Mouse (Mus musculus) ES-E14 (cell line): ENCODE data around the gene Rims1. TPM values are rescaled to one million over a fixed set of nuclear protein-coding genes. Genes with fewer than 3 reads are reported as not detected.

Source experiments
- DNase-seq: peaks from one replicate; pipeline ENCODE4 v3.0.0-alpha.2; 2013; ENCODE audit warnings: low read depth, low spot score
- H3K27ac ChIP-seq: 2 replicates; pipeline ENCODE4 v1.5.1; 2012; ENCODE audit warnings: low read depth, mild to moderate bottlenecking, low read length, moderate library complexity, mixed read lengths; ENCODE audit not compliant: poor library complexity, insufficient read depth, severe bottlenecking
- H3K36me3 ChIP-seq: 2 replicates; pipeline ENCODE4 v1.6.1; 2012; ENCODE audit warnings: mild to moderate bottlenecking, low read length, moderate library complexity, mixed read lengths; ENCODE audit not compliant: control insufficient read depth, poor library complexity, insufficient read depth, severe bottlenecking
- H3K4me1 ChIP-seq, 2 experiments: fragments of 150-350 bp in 1 of 2; sonication (generic) in 1 of 2; 2 replicates each; pipeline ENCODE4 v1.6.1; 2012; ENCODE audit warnings: low read length in 2 of 2, mild to moderate bottlenecking in 1 of 2, mixed read lengths in 1 of 2; ENCODE audit not compliant: control insufficient read depth in 2 of 2, insufficient read depth in 2 of 2, poor library complexity in 1 of 2
- H3K4me3 ChIP-seq, 2 experiments: fragments of 150-350 bp in 1 of 2; sonication (generic) in 1 of 2; 2 replicates each; pipeline ENCODE4 v1.5.1; 2012; ENCODE audit warnings: low read length in 2 of 2, low read depth in 1 of 2, mild to moderate bottlenecking in 1 of 2, mixed read lengths in 1 of 2; ENCODE audit not compliant: insufficient read depth in 1 of 2, poor library complexity in 1 of 2, severe bottlenecking in 1 of 2
- H3K9ac ChIP-seq: 2 replicates; pipeline ENCODE4 v1.6.1; 2012; ENCODE audit warnings: low read depth, mild to moderate bottlenecking, low read length, mixed read lengths; ENCODE audit not compliant: poor library complexity, insufficient read depth, severe bottlenecking
- H3K9me3 ChIP-seq: fragments of 150-350 bp; sonication (generic); 2 replicates; pipeline ENCODE4 v1.6.1; 2012; ENCODE audit warnings: low read depth, mild to moderate bottlenecking, low read length; ENCODE audit not compliant: control insufficient read depth, insufficient read depth
- CHD2 ChIP-seq: IDR thresholded peaks from 2 replicates; pipeline ENCODE4 v1.6.1; 2014; ENCODE audit warnings: mild to moderate bottlenecking, low read depth, low read length, inconsistent platforms
- HCFC1 ChIP-seq: IDR thresholded peaks from 2 replicates; pipeline ENCODE4 v1.6.1; 2012; ENCODE audit warnings: low read length, inconsistent platforms, borderline replicate concordance; ENCODE audit not compliant: insufficient read depth
- MAFK ChIP-seq: IDR thresholded peaks from 2 replicates; pipeline ENCODE4 v1.6.1; 2014; ENCODE audit warnings: mild to moderate bottlenecking, low read depth, low read length, inconsistent platforms; ENCODE audit not compliant: insufficient read depth
- ZC3H11A ChIP-seq: IDR thresholded peaks from 2 replicates; pipeline ENCODE4 v1.6.1; 2012; ENCODE audit warnings: low read depth, mild to moderate bottlenecking, inconsistent platforms, low read length, borderline replicate concordance
- ZNF384 ChIP-seq: IDR thresholded peaks from 2 replicates; pipeline ENCODE4 v1.6.1; 2012; ENCODE audit warnings: low read depth, low read length, inconsistent platforms
- in situ Hi-C, 2 experiments: fragments of 600-800 bp; cut with MboI; formaldehyde crosslinking; loops; one replicate each; pipeline ENCODE4 v1.15.1; 2025; ENCODE audit warnings: low sequenced_read_pairs in 2 of 2, inconsistent platforms in 1 of 2; ENCODE audit not compliant: unreplicated experiment in 2 of 2
- total RNA-seq: library from RNA; depleted of rRNA; stranded (reverse); fragments of 300-350 nt; gene quantifications from 2 replicates; pipeline ENCODE4 v1.2.3, GENCODE M21; 2012

The Rims1 gene
- total RNA-seq, 1 experiment = 1.4 TPM

DNA sequence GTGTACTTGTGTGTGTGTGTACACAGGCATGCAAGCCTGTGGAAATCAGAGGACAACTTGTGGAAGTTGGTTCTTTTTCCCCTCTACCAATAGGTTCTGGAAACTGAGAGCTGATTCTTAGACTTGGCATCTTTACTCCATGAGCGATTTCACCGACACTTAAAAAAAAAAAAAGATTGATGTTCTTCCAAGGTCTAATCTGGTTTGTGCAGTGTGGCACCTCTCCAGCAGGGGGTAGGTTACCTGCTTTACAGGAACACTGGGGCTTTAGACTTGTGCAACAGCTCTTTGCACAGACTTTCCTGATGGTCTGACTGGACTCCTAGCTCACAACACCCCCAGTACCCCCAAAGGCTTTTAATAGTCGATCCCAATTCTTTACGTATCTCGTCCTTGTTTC, 428.1 kb downstream of the Rims1 start:
- no peak for DNase-seq
- peak; percentile 71 for TF ChIP-seq ZNF384
- no peak for TF ChIP-seq CHD2
- H3K27ac ChIP-seq = peak overlapping the region; percentile 69; the same call in 1 of the 2 replicates

DNA sequence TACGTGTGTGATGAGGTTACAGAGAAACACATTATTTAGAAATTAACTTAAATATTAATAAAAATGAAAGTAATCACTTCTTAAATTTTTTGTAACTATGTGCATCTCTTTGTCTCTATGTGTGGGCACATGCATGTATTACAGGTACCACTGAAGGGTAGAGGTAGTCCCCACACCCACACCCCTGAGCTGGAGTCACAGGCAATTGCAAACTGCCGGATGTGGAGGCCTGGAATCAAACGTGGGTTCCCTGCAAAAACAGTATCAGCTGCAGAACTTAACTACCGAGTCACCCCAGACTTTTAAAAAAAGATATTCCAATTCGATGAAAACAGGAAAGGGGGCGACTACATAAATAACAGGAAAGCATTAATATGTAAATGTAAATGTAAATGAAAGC, 428.7 kb downstream of the Rims1 start:
- TF ChIP-seq ZNF384 (no peak), ZC3H11A (no peak), MAFK (no peak)
- Histone ChIP-seq H3K36me3 (no peaks in the 10 kb centered on the region), H3K4me1 (peaks cover 3 to 5% of the 10 kb centered on the region in 2 experiments; a peak in 2 of 4 replicates), H3K4me3 (no peak overlapping the region), H3K9me3 (no peaks in the 10 kb centered on the region), H3K27ac (no peak overlapping the region), H3K9ac (no peak overlapping the region)
- no peak for DNase-seq
- in situ Hi-C loops = no loop called here

More for the DNA sequence above, 428.1 kb downstream of the Rims1 start:
- in situ Hi-C loops = no loop called here
- H3K9ac ChIP-seq = no peak overlapping the region
- no peaks in the 10 kb centered on the region for H3K9me3 ChIP-seq
- H3K36me3 ChIP-seq = no peaks in the 10 kb centered on the region
- no peak overlapping the region for H3K4me3 ChIP-seq
- H3K4me1 ChIP-seq = peaks cover 3 to 5% of the 10 kb centered on the region in 2 experiments; a peak in 2 of 4 replicates

DNA sequence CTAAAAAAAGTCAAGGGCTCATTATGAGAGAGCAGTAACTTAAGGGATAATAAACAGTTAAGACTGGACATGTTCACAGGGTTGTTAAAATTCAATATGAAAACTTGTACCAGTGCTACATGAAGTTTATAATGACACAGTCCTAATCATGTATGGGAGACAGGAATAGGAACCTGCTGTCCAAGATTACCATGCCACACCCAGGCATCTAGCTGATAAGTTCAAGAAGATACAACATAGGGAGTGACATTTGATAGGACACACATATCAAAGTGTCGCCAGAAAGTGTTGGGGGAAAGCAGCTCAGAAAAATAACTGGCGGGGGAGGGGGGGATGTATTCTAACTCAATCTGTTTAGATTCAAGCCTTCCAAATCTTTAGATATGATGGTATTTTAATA, 449.6 kb downstream of the Rims1 start:
- no peak for DNase-seq
- no peak for TF ChIP-seq CHD2
- TF ChIP-seq ZC3H11A = no peak
- TF ChIP-seq HCFC1 = no peak
- no peak for TF ChIP-seq ZNF384
- TF ChIP-seq MAFK = no peak
- Histone ChIP-seq H3K36me3 (no peaks in the 10 kb centered on the region), H3K9ac (no peak overlapping the region), H3K4me3 (no peak overlapping the region), H3K9me3 (no peaks in the 10 kb centered on the region), H3K27ac (no peak overlapping the region), H3K4me1 (no peaks in the 10 kb centered on the region)
- in situ Hi-C loops = no loop called here

DNA sequence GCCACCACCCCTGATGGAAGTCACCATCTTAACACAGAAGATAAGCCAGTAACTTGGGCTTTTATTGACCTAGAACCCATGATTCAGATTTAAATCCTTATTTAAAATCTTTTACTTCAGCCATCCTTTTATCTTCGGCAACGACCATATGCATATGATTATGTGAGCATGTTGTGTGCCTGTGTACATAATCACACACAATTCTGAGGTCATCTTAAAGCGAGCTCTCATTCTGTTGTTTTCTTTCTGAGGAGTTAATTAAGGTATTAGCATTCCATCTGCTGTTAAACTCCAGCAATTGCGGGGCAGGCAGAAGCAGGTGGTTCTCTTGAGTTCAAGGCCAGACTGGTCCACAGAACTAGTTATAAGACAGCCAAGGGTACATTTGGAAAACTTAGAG, 452.1 kb downstream of the Rims1 start:
- Histone ChIP-seq H3K9ac (no peak overlapping the region), H3K4me3 (no peak overlapping the region), H3K9me3 (no peaks in the 10 kb centered on the region), H3K27ac (no peak overlapping the region), H3K4me1 (no peaks in the 10 kb centered on the region), H3K36me3 (no peaks in the 10 kb centered on the region)
- no peak for DNase-seq
- no peak for TF ChIP-seq ZC3H11A
- TF ChIP-seq ZNF384 = no peak
- TF ChIP-seq HCFC1 = no peak
- TF ChIP-seq MAFK = no peak
- no peak for TF ChIP-seq CHD2
- in situ Hi-C loops = no loop called here

DNA sequence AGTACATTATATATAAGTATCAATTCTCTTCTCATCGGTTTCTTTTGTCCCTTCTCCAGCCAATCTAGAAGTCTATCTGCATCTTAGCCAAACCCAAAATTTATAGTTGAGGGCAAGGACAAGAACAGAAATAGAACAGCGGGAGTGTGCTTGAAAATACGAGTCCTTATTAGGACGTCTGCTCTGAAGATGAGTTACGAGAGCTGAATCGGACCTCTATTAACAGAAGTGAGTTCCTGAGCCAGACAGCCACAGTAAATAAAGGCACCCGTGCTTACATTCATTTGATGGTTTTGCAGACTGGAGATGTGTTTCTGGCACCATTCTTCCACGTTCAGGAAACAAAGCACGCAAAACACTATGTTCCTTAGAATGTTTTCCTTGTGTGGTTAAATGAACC, 466.9 kb downstream of the Rims1 start:
- no peak for TF ChIP-seq MAFK
- DNase-seq = no peak
- Histone ChIP-seq H3K9me3 (no peaks in the 10 kb centered on the region), H3K27ac (no peak overlapping the region), H3K4me3 (no peak overlapping the region), H3K4me1 (no peaks in the 10 kb centered on the region), H3K9ac (no peak overlapping the region), H3K36me3 (no peaks in the 10 kb centered on the region)
- in situ Hi-C loops = no loop called here
